Mouse (Mus musculus) left cerebral cortex, adult 2 months (tissue): ENCODE results near the gene Gimap9. TPM values are rescaled to one million over a fixed set of nuclear protein-coding genes. Genes with fewer than 3 reads are reported as not detected.
"Not testable (repeated sequence)": the region's sequence is repeated elsewhere in the genome, so short reads cannot be mapped to it uniquely, and the experiment has no call there.

Experiments used
- DNase-seq, 2 experiments: peaks; one replicate each; pipeline ENCODE4 v3.0.0; 2021 to 2022; ENCODE audit warnings: low spot score in 2 of 2, mixed read lengths in 1 of 2; ENCODE audit errors: extremely low spot score in 1 of 2
- H3K27ac ChIP-seq: fragments of 200-600 bp; 2 replicates; pipeline ENCODE4 v1.8.1; 2022
- H3K4me3 ChIP-seq: fragments of 200-600 bp; 2 replicates; pipeline ENCODE4 v1.8.1; 2022
- CTCF ChIP-seq: fragments of 200-600 bp; IDR thresholded peaks from 2 replicates; pipeline ENCODE4 v1.8.1; 2022; ENCODE audit warnings: antibody characterized with exemption, mild to moderate bottlenecking, moderate library complexity
- intact Hi-C: fragments of 180-260 bp; cut with DNase I; formaldehyde crosslinking; loops from one replicate; pipeline ENCODE4 v1.15.1; 2025
- total RNA-seq, 2 experiments: library from RNA; stranded (reverse); gene quantifications; 2 replicates each; pipeline ENCODE4 v1.2.3; 2021

Gimap9 gene
- total RNA-seq, 2 experiments from 2014 or later, result 0.57 to 0.75 TPM

GRCm38 (mm10) chr6:48666159-48666586 is 9.8 kb upstream of the Gimap9 start:
- no peak for DNase-seq
- no peak for TF ChIP-seq CTCF
- intact Hi-C loops, result no loop called here
- Histone ChIP-seq H3K27ac (no peak overlapping the region), H3K4me3 (no peak overlapping the region)

- no peak for DNase-seq
- TF ChIP-seq CTCF, result no peak
- no peak overlapping the region for H3K27ac ChIP-seq
- H3K4me3 ChIP-seq, result no peak overlapping the region
- intact Hi-C loops, result no loop called here
These were observed 7.9 kb upstream of the Gimap9 start for GRCm38 (mm10) chr6:48668022-48668421.

GRCm38 (mm10) chr6:48669446-48669969 is 6.4 kb upstream of the Gimap9 start:
- no peak overlapping the region for H3K4me3 ChIP-seq
- DNase-seq, result no peak
- H3K27ac ChIP-seq, result no peak overlapping the region
- intact Hi-C loops, result no loop called here
- TF ChIP-seq CTCF, result no peak

GRCm38 (mm10) chr6:48674291-48675058 is 1.5 kb upstream of the Gimap9 start:
- TF ChIP-seq CTCF, result no peak
- H3K27ac ChIP-seq, result no peak overlapping the region
- intact Hi-C loops, result no loop called here
- no peak overlapping the region for H3K4me3 ChIP-seq
- no peak for DNase-seq

- no peak for DNase-seq
- Histone ChIP-seq H3K4me3 (peak overlapping the region; percentile 13; the same call in 1 of the 2 replicates), H3K27ac (no peak overlapping the region)
- no peak for TF ChIP-seq CTCF
- intact Hi-C loops, result no loop called here
These were observed 464 bp upstream of the Gimap9 start for GRCm38 (mm10) chr6:48675400-48675930.

- no peak overlapping the region for H3K4me3 ChIP-seq
- H3K27ac ChIP-seq, result no peak overlapping the region
- no peak for DNase-seq
- TF ChIP-seq CTCF, result no peak
- intact Hi-C loops, result no loop called here
These were observed 1.0 kb downstream of the Gimap9 start for GRCm38 (mm10) chr6:48676860-48677415.

- DNase-seq, result no peak
- H3K4me3 ChIP-seq, result no peak overlapping the region
- H3K27ac ChIP-seq, result no peak overlapping the region
- intact Hi-C loops, result no loop called here
- no peak for TF ChIP-seq CTCF
These were observed 1.8 kb downstream of the Gimap9 start for GRCm38 (mm10) chr6:48677492-48678345.

GRCm38 (mm10) chr6:48678391-48678790 is 2.5 kb downstream of the Gimap9 start:
- no peak overlapping the region for H3K27ac ChIP-seq
- H3K4me3 ChIP-seq, result no peak overlapping the region
- TF ChIP-seq CTCF, result no peak
- DNase-seq, result no peak
- intact Hi-C loops, result no loop called here

- H3K27ac ChIP-seq, result no peak overlapping the region
- no peak for DNase-seq
- intact Hi-C loops, result no loop called here
- TF ChIP-seq CTCF, result no peak
- no peak overlapping the region for H3K4me3 ChIP-seq
These were observed 3.8 kb downstream of the Gimap9 start for GRCm38 (mm10) chr6:48679701-48680100.

GRCm38 (mm10) chr6:48680421-48680820 is 4.5 kb downstream of the Gimap9 start:
- no peak overlapping the region for H3K27ac ChIP-seq
- no peak for DNase-seq
- intact Hi-C loops, result no loop called here
- H3K4me3 ChIP-seq, result no peak overlapping the region
- no peak for TF ChIP-seq CTCF

- H3K27ac ChIP-seq, result no peak overlapping the region
- no peak overlapping the region for H3K4me3 ChIP-seq
- intact Hi-C loops, result no loop called here
- DNase-seq, result no peak
- TF ChIP-seq CTCF, result no peak
These were observed 5.7 kb downstream of the Gimap9 start for GRCm38 (mm10) chr6:48681472-48682090.

GRCm38 (mm10) chr6:48682271-48682670 is 6.3 kb downstream of the Gimap9 start:
- no peak for DNase-seq
- H3K27ac ChIP-seq, result no peak overlapping the region
- no peak for TF ChIP-seq CTCF
- H3K4me3 ChIP-seq, result no peak overlapping the region
- intact Hi-C loops, result no loop called here

- DNase-seq, H3K4me3 ChIP-seq, H3K27ac ChIP-seq, intact Hi-C loops: not testable (repeated sequence)
These were observed 7.4 kb downstream of the Gimap9 start for GRCm38 (mm10) chr6:48683263-48683821.
